Mouse (Mus musculus): ENCODE data around the gene Unc5b. TPM values are rescaled to one million over a fixed set of nuclear protein-coding genes. Genes with fewer than 3 reads are reported as not detected.
"Not testable (repeated sequence)": the region's sequence is repeated elsewhere in the genome, so short reads cannot be mapped to it uniquely, and the experiment has no call there.

The Unc5b gene
- 1 to 10 TPM; 1.4 to 2.9 TPM for total RNA-seq (2021)
- long read RNA-seq, experiment 1: 0 reads
- long read RNA-seq, experiment 2, partial matches to known transcripts: 0 of 1 reads
- long read RNA-seq, experiment 2, other reads (novel, unspliced or antisense): 1 of 1 reads

- intact Hi-C loops (cut with DNase I): loop anchor here (1.0 to 5.0 kb wide), 2 partner anchors 52 to 236 kb away; no protein-coding TSS in a partner anchor
- Histone ChIP-seq H3K4me3 (peak within 1 kb of the TSS; percentile 88), H3K27ac (peak within 1 kb of the TSS; percentile 87)
- DNase-seq: peak; percentile 96
- TF ChIP-seq CTCF (IDR thresholded peaks at IDR 0.05): peak; percentile 72
These were observed at the start of gene Unc5b for GRCm38 (mm10) chr10:60831379-60831778. TSS of gene Unc5b (minus strand) at chr10:60831581.

GRCm38 (mm10) chr10:60879817-60880216 is 48.4 kb upstream of the Unc5b start:
- no peak overlapping the region for H3K27ac ChIP-seq
- no peak overlapping the region for H3K4me3 ChIP-seq
- no peak for TF ChIP-seq CTCF (IDR thresholded peaks at IDR 0.05)
- intact Hi-C loops (cut with DNase I): no loop called here
- no peak for DNase-seq

GRCm38 (mm10) chr10:60877075-60877474 is 45.7 kb upstream of the Unc5b start:
- no peak for TF ChIP-seq CTCF (IDR thresholded peaks at IDR 0.05)
- DNase-seq: no peak
- Histone ChIP-seq H3K4me3 (no peak overlapping the region), H3K27ac (no peak overlapping the region)
- intact Hi-C loops (cut with DNase I): no loop called here

GRCm38 (mm10) chr10:60875011-60875410 is 43.6 kb upstream of the Unc5b start:
- intact Hi-C loops (cut with DNase I): no loop called here
- DNase-seq: no peak
- Histone ChIP-seq H3K4me3 (no peak overlapping the region), H3K27ac (no peak overlapping the region)
- TF ChIP-seq CTCF (IDR thresholded peaks at IDR 0.05): no peak

- no peak for TF ChIP-seq CTCF (IDR thresholded peaks at IDR 0.05)
- intact Hi-C loops (cut with DNase I): no loop called here
- DNase-seq: no peak
- H3K27ac ChIP-seq: no peak overlapping the region
- H3K4me3 ChIP-seq: no peak overlapping the region
These were observed 31.9 kb upstream of the Unc5b start for GRCm38 (mm10) chr10:60863318-60863717.

- Histone ChIP-seq H3K27ac (no peak overlapping the region), H3K4me3 (no peak overlapping the region)
- intact Hi-C loops (cut with DNase I): no loop called here
These were observed 31.3 kb upstream of the Unc5b start for GRCm38 (mm10) chr10:60862477-60863293.

GRCm38 (mm10) chr10:60845271-60845670 is 13.9 kb upstream of the Unc5b start:
- DNase-seq; H3K27ac ChIP-seq; H3K4me3 ChIP-seq; intact Hi-C loops (cut with DNase I): not testable (repeated sequence)

More at GRCm38 (mm10) chr10:60862477-60863293, 31.3 kb upstream of the Unc5b start:
- no peak for DNase-seq
- no peak for TF ChIP-seq CTCF (IDR thresholded peaks at IDR 0.05)

- intact Hi-C loops (cut with DNase I): loop anchor here (5.0 kb wide), 1 partner anchor 213 kb away; no protein-coding TSS in a partner anchor
- DNase-seq: no peak
- no peak overlapping the region for H3K27ac ChIP-seq
- TF ChIP-seq CTCF (IDR thresholded peaks at IDR 0.05): no peak
- H3K4me3 ChIP-seq: peak overlapping the region; percentile 23; the same call in 1 of the 2 replicates
These were observed 7.4 kb upstream of the Unc5b start for GRCm38 (mm10) chr10:60838816-60839215.

GRCm38 (mm10) chr10:60834949-60835348 is 3.6 kb upstream of the Unc5b start:
- intact Hi-C loops (cut with DNase I): loop anchor here (5.0 kb wide), 2 partner anchors 217 to 232 kb away; no protein-coding TSS in a partner anchor
- H3K27ac ChIP-seq: no peak overlapping the region
- no peak; the same call in 1 of the 2 replicates for TF ChIP-seq CTCF (IDR thresholded peaks at IDR 0.05)
- no peak overlapping the region for H3K4me3 ChIP-seq
- peak; percentile 84 for DNase-seq

GRCm38 (mm10) chr10:60832664-60833173 is 1.3 kb upstream of the Unc5b start:
- no peak for TF ChIP-seq CTCF (IDR thresholded peaks at IDR 0.05)
- peak; percentile 13 for DNase-seq
- Histone ChIP-seq H3K4me3 (no peak overlapping the region), H3K27ac (no peak overlapping the region)
- intact Hi-C loops (cut with DNase I): loop anchor here (5.0 kb wide), 1 partner anchor 235 kb away; no protein-coding TSS in a partner anchor

- peak; percentile 29 for DNase-seq
- intact Hi-C loops (cut with DNase I): loop anchor here (1.0 to 5.0 kb wide), 2 partner anchors 51 to 237 kb away; no protein-coding TSS in a partner anchor
- no peak for TF ChIP-seq CTCF (IDR thresholded peaks at IDR 0.05)
- Histone ChIP-seq H3K27ac (peak overlapping the region; percentile 87), H3K4me3 (peak overlapping the region; percentile 88)
These were observed 628 bp downstream of the Unc5b start for GRCm38 (mm10) chr10:60830556-60831350.

- H3K4me3 ChIP-seq: peak overlapping the region; percentile 88
- intact Hi-C loops (cut with DNase I): loop anchor here (5.0 kb wide), 1 partner anchor 237 kb away; no protein-coding TSS in a partner anchor
- peak overlapping the region; percentile 87; the same call in 1 of the 2 replicates for H3K27ac ChIP-seq
- no peak for TF ChIP-seq CTCF (IDR thresholded peaks at IDR 0.05)
- peak; percentile 14 for DNase-seq
These were observed 1.4 kb downstream of the Unc5b start for GRCm38 (mm10) chr10:60830000-60830399.

All from gastrocnemius, adult 2 months (tissue).